Mouse (Mus musculus) hindbrain, embryonic 14.5 days (tissue): ENCODE results near the gene Suclg2. TPM values are rescaled to one million over a fixed set of nuclear protein-coding genes. Genes with fewer than 3 reads are reported as not detected.
A peak's percentile ranks its signal among the peaks of the same experiment; 100 is the strongest.

Source experiments
- ATAC-seq: fragments of 200-750 bp; cut with Nextera tagmentation; 2 replicates; pipeline ENCODE4 v1.8.0; 2017; ENCODE audit warnings: moderate number of reproducible peaks, mild to moderate bottlenecking, moderate TSS enrichment, moderate library complexity; ENCODE audit not compliant: low FRiP score
- DNase-seq: peaks from one replicate; pipeline ENCODE4 v3.0.0-alpha.2; 2015; ENCODE audit warnings: low spot score
- H3K27ac ChIP-seq: fragments of 300-500 bp; sonication (generic); 2 replicates; pipeline ENCODE4 v1.5.1; 2014; ENCODE audit warnings: mild to moderate bottlenecking, moderate library complexity
- H3K27me3 ChIP-seq: fragments of 300-500 bp; sonication (generic); 2 replicates; pipeline ENCODE4 v1.6.1; 2014; ENCODE audit warnings: mild to moderate bottlenecking, low read length, mixed read lengths; ENCODE audit not compliant: control insufficient read depth, insufficient read depth
- H3K36me3 ChIP-seq: fragments of 300-500 bp; sonication (generic); replicated peaks from 2 replicates; pipeline ENCODE4 v1.6.1; 2014; ENCODE audit not compliant: control insufficient read depth, insufficient read depth
- H3K4me1 ChIP-seq: fragments of 300-500 bp; sonication (generic); replicated peaks from 2 replicates; pipeline ENCODE4 v1.6.1; 2014; ENCODE audit warnings: antibody characterized with exemption, low read length, mixed read lengths; ENCODE audit not compliant: control insufficient read depth, insufficient read depth
- H3K4me2 ChIP-seq: fragments of 300-500 bp; sonication (generic); replicated peaks from 2 replicates; pipeline ENCODE4 v1.6.1; 2014; ENCODE audit warnings: mild to moderate bottlenecking, moderate library complexity
- H3K4me3 ChIP-seq: fragments of 300-500 bp; sonication (generic); replicated peaks from 2 replicates; pipeline ENCODE4 v1.5.1; 2014; ENCODE audit warnings: mild to moderate bottlenecking, low read length
- H3K9ac ChIP-seq: fragments of 300-500 bp; sonication (generic); 2 replicates; pipeline ENCODE4 v1.6.1; 2014
- H3K9me3 ChIP-seq: fragments of 300-500 bp; sonication (generic); 2 replicates; pipeline ENCODE4 v1.6.1; 2016; ENCODE audit warnings: low read length; ENCODE audit not compliant: control insufficient read depth
- WGBS: fragments of 180-500 bp; shearing (Covaris S2); extraction: QIAGEN DNeasy Blood & Tissue Kit; methylation state at CpG from one replicate; pipeline ENCODE4 v1.1.7; 2014; 5-methylcytosine and 5-hydroxymethylcytosine counted together
- polyA plus RNA-seq: library from polyadenylated mRNA; unstranded; fragments of >200 nt; fragmentation: Nextera tagmentation; extraction: Ambion mirVana; gene quantifications from 2 replicates; pipeline ENCODE4 v1.2.1, GENCODE M21; 2014

The Suclg2 gene
- polyA plus RNA-seq, 1 experiment from 2014 or later = 17.0 TPM

- ATAC-seq (no peak), DNase-seq (no peak)
- no peaks in the 10 kb centered on the region for H3K27me3 ChIP-seq
- H3K4me3 ChIP-seq = no peak overlapping the region
- no peaks in the 10 kb centered on the region for H3K9me3 ChIP-seq
- H3K9ac ChIP-seq = no peak overlapping the region
- no peak overlapping the region for H3K4me2 ChIP-seq
- no peak overlapping the region for H3K27ac ChIP-seq
- 58% methylated on average over 2 of the region's 2 CpGs for WGBS
- H3K4me1 ChIP-seq = no peaks in the 10 kb centered on the region
- H3K36me3 ChIP-seq = no peaks in the 10 kb centered on the region
Observed at GRCm38 (mm10) chr6:95519846-95520245, 198.8 kb downstream of the Suclg2 start.

GRCm38 (mm10) chr6:95518406-95518805, 200.2 kb downstream of the Suclg2 start:
- 86% methylated on average over 2 of the region's 2 CpGs for WGBS
- peak; percentile 43 for DNase-seq

GRCm38 (mm10) chr6:95515721-95516120, 202.9 kb downstream of the Suclg2 start:
- Histone ChIP-seq H3K9ac (no peak overlapping the region), H3K36me3 (no peaks in the 10 kb centered on the region), H3K4me2 (no peak overlapping the region), H3K4me3 (no peak overlapping the region), H3K27ac (no peak overlapping the region), H3K4me1 (no peaks in the 10 kb centered on the region), H3K9me3 (no peaks in the 10 kb centered on the region), H3K27me3 (no peaks in the 10 kb centered on the region)
- DNase-seq (no peak), ATAC-seq (no peak)
- WGBS = 84% methylated on average over 5 of the region's 5 CpGs

More at GRCm38 (mm10) chr6:95518406-95518805, 200.2 kb downstream of the Suclg2 start:
- ATAC-seq = no peak
- Histone ChIP-seq H3K9me3 (no peaks in the 10 kb centered on the region), H3K4me2 (no peak overlapping the region), H3K36me3 (no peaks in the 10 kb centered on the region), H3K4me3 (no peak overlapping the region), H3K27ac (no peak overlapping the region), H3K4me1 (no peaks in the 10 kb centered on the region), H3K27me3 (no peaks in the 10 kb centered on the region), H3K9ac (no peak overlapping the region)

- Histone ChIP-seq H3K4me2 (no peak overlapping the region), H3K4me1 (no peaks in the 10 kb centered on the region), H3K27me3 (no peaks in the 10 kb centered on the region), H3K9me3 (no peaks in the 10 kb centered on the region), H3K4me3 (no peak overlapping the region), H3K9ac (no peak overlapping the region), H3K36me3 (no peaks in the 10 kb centered on the region), H3K27ac (no peak overlapping the region)
- WGBS = 92% methylated on average over 10 of the region's 10 CpGs
- ATAC-seq = no peak
- no peak for DNase-seq
Observed at GRCm38 (mm10) chr6:95514726-95515125, 203.9 kb downstream of the Suclg2 start.

- no peak overlapping the region for H3K9ac ChIP-seq
- no peaks in the 10 kb centered on the region for H3K36me3 ChIP-seq
- DNase-seq (no peak), ATAC-seq (no peak)
- 97% methylated on average over 1 of the region's 1 CpGs for WGBS
- no peak overlapping the region for H3K27ac ChIP-seq
- H3K9me3 ChIP-seq = peaks cover 6% of the 10 kb centered on the region; the same call in 1 of the 2 replicates
- no peak overlapping the region for H3K4me3 ChIP-seq
- H3K27me3 ChIP-seq = no peaks in the 10 kb centered on the region
- no peaks in the 10 kb centered on the region for H3K4me1 ChIP-seq
- H3K4me2 ChIP-seq = no peak overlapping the region
Observed at GRCm38 (mm10) chr6:95511689-95512088, 206.9 kb downstream of the Suclg2 start.

- Histone ChIP-seq H3K4me2 (no peak overlapping the region), H3K9me3 (no peaks in the 10 kb centered on the region), H3K4me3 (no peak overlapping the region), H3K27me3 (no peaks in the 10 kb centered on the region), H3K27ac (no peak overlapping the region), H3K9ac (no peak overlapping the region), H3K4me1 (peaks cover 11% of the 10 kb centered on the region; the same call in 1 of the 2 replicates), H3K36me3 (no peaks in the 10 kb centered on the region)
- no peak for DNase-seq
- no peak for ATAC-seq
- 74% methylated on average over 5 of the region's 5 CpGs for WGBS
Observed at GRCm38 (mm10) chr6:95500771-95501170, 217.8 kb downstream of the Suclg2 start.

GRCm38 (mm10) chr6:95499639-95500038, 219.0 kb downstream of the Suclg2 start:
- no peaks in the 10 kb centered on the region for H3K9me3 ChIP-seq
- no peaks in the 10 kb centered on the region for H3K27me3 ChIP-seq
- no peak overlapping the region for H3K4me3 ChIP-seq
- H3K4me1 ChIP-seq = peaks cover 11% of the 10 kb centered on the region; the same call in 1 of the 2 replicates
- no peaks in the 10 kb centered on the region for H3K36me3 ChIP-seq
- DNase-seq (no peak), ATAC-seq (no peak)
- H3K4me2 ChIP-seq = no peak overlapping the region
- H3K9ac ChIP-seq = no peak overlapping the region
- H3K27ac ChIP-seq = no peak overlapping the region
- WGBS = 62% methylated on average over 5 of the region's 5 CpGs

GRCm38 (mm10) chr6:95492216-95492956, 226.2 kb downstream of the Suclg2 start:
- no peak overlapping the region for H3K9ac ChIP-seq
- no peak overlapping the region for H3K4me2 ChIP-seq
- no peak overlapping the region for H3K27ac ChIP-seq
- H3K4me1 ChIP-seq = no peaks in the 10 kb centered on the region
- DNase-seq = no peak
- H3K36me3 ChIP-seq = no peaks in the 10 kb centered on the region
- H3K27me3 ChIP-seq = no peaks in the 10 kb centered on the region
- no peak overlapping the region for H3K4me3 ChIP-seq
- ATAC-seq = no peak
- whole genome bisulfite sequencing = 83% methylated on average over 8 of the region's 8 CpGs
- no peaks in the 10 kb centered on the region for H3K9me3 ChIP-seq

GRCm38 (mm10) chr6:95491043-95491442, 227.6 kb downstream of the Suclg2 start:
- Histone ChIP-seq H3K4me1 (no peaks in the 10 kb centered on the region), H3K9me3 (no peaks in the 10 kb centered on the region), H3K4me2 (no peak overlapping the region), H3K9ac (no peak overlapping the region), H3K36me3 (no peaks in the 10 kb centered on the region), H3K27ac (no peak overlapping the region), H3K27me3 (no peaks in the 10 kb centered on the region), H3K4me3 (no peak overlapping the region)
- ATAC-seq = no peak
- DNase-seq = no peak
- WGBS = 83% methylated on average over 2 of the region's 2 CpGs
